Mouse (Mus musculus): ENCODE measurements around the gene Qsox2. TPM values are rescaled to one million over a fixed set of nuclear protein-coding genes. Genes with fewer than 3 reads are reported as not detected.

Qsox2 gene
- 4.3 and 4.5 TPM in 2 replicates for polyA plus RNA-seq (2015; fragmentation: Nextera tagmentation; extraction: Ambion mirVana)

- Histone ChIP-seq H3K4me2 (ENCODE audit: low read depth, low read length) (peak within 1 kb of the TSS; percentile 91), H3K36me3 (ENCODE audit: control insufficient read depth, insufficient read depth) (no peaks in the 10 kb centered on the region), H3K4me1 (ENCODE audit: control insufficient read depth, low read depth, low read length) (peaks cover 13% of the 10 kb centered on the region), H3K9me3 (replicated peaks; ENCODE audit: control insufficient read depth, low read length) (no peaks in the 10 kb centered on the region), H3K27me3 (ENCODE audit: control insufficient read depth, insufficient read depth, low read depth, low read length) (no peaks in the 10 kb centered on the region), H3K4me3 (ENCODE audit: low read depth, low read length) (peak within 1 kb of the TSS; percentile 92), H3K27ac (ENCODE audit: low read length) (peak within 1 kb of the TSS; percentile 54), H3K9ac (ENCODE audit: low read depth, low read length) (peak within 1 kb of the TSS; percentile 89)
- under 1% methylated on average over 35 of the region's 36 CpGs for WGBS (ENCODE audit: insufficient replicate concordance)
- peak; percentile 88 for ATAC-seq (ENCODE audit: low read depth)
Measured at GRCm38 (mm10) chr2:26237290-26237782, at the start of gene Qsox2. Qsox2 (minus strand) TSS chr2:26237525.

- no peak overlapping the region for H3K27ac ChIP-seq (ENCODE audit: low read length)
- 62% methylated on average over 7 of the region's 7 CpGs for WGBS (ENCODE audit: insufficient replicate concordance)
Measured at GRCm38 (mm10) chr2:26286391-26286790, 49.1 kb upstream of the Qsox2 start.

GRCm38 (mm10) chr2:26285804-26286203 is 48.5 kb upstream of the Qsox2 start:
- no peak overlapping the region for H3K4me2 ChIP-seq (ENCODE audit: low read depth, low read length)
- no peak for ATAC-seq (ENCODE audit: low read depth)
- no peaks in the 10 kb centered on the region for H3K9me3 ChIP-seq (replicated peaks; ENCODE audit: control insufficient read depth, low read length)
- no peak overlapping the region for H3K9ac ChIP-seq (ENCODE audit: low read depth, low read length)
- H3K4me1 ChIP-seq (ENCODE audit: control insufficient read depth, low read depth, low read length), result no peaks in the 10 kb centered on the region
- H3K27me3 ChIP-seq (ENCODE audit: control insufficient read depth, insufficient read depth, low read depth, low read length), result no peaks in the 10 kb centered on the region
- H3K4me3 ChIP-seq (ENCODE audit: low read depth, low read length), result no peak overlapping the region
- no peaks in the 10 kb centered on the region for H3K36me3 ChIP-seq (ENCODE audit: control insufficient read depth, insufficient read depth)
- no peak overlapping the region for H3K27ac ChIP-seq (ENCODE audit: low read length)
- WGBS (ENCODE audit: insufficient replicate concordance), result 64% methylated on average over 7 of the region's 7 CpGs

More at GRCm38 (mm10) chr2:26286391-26286790, 49.1 kb upstream of the Qsox2 start:
- H3K9ac ChIP-seq (ENCODE audit: low read depth, low read length), result no peak overlapping the region
- no peaks in the 10 kb centered on the region for H3K27me3 ChIP-seq (ENCODE audit: control insufficient read depth, insufficient read depth, low read depth, low read length)
- no peaks in the 10 kb centered on the region for H3K36me3 ChIP-seq (ENCODE audit: control insufficient read depth, insufficient read depth)
- ATAC-seq (ENCODE audit: low read depth), result no peak
- no peaks in the 10 kb centered on the region for H3K9me3 ChIP-seq (replicated peaks; ENCODE audit: control insufficient read depth, low read length)
- H3K4me2 ChIP-seq (ENCODE audit: low read depth, low read length), result no peak overlapping the region
- H3K4me1 ChIP-seq (ENCODE audit: control insufficient read depth, low read depth, low read length), result no peaks in the 10 kb centered on the region
- H3K4me3 ChIP-seq (ENCODE audit: low read depth, low read length), result no peak overlapping the region

GRCm38 (mm10) chr2:26280594-26280993 is 43.3 kb upstream of the Qsox2 start:
- no peak overlapping the region for H3K4me2 ChIP-seq (ENCODE audit: low read depth, low read length)
- no peaks in the 10 kb centered on the region for H3K4me1 ChIP-seq (ENCODE audit: control insufficient read depth, low read depth, low read length)
- ATAC-seq (ENCODE audit: low read depth), result no peak
- H3K27me3 ChIP-seq (ENCODE audit: control insufficient read depth, insufficient read depth, low read depth, low read length), result no peaks in the 10 kb centered on the region
- H3K9me3 ChIP-seq (replicated peaks; ENCODE audit: control insufficient read depth, low read length), result no peaks in the 10 kb centered on the region
- no peak overlapping the region for H3K9ac ChIP-seq (ENCODE audit: low read depth, low read length)
- WGBS (ENCODE audit: insufficient replicate concordance), result 72% methylated on average over 11 of the region's 11 CpGs
- H3K36me3 ChIP-seq (ENCODE audit: control insufficient read depth, insufficient read depth), result no peaks in the 10 kb centered on the region
- no peak overlapping the region for H3K4me3 ChIP-seq (ENCODE audit: low read depth, low read length)
- no peak overlapping the region for H3K27ac ChIP-seq (ENCODE audit: low read length)

GRCm38 (mm10) chr2:26279712-26280111 is 42.4 kb upstream of the Qsox2 start:
- WGBS (ENCODE audit: insufficient replicate concordance), result 58% methylated on average over 3 of the region's 3 CpGs
- Histone ChIP-seq H3K4me1 (ENCODE audit: control insufficient read depth, low read depth, low read length) (no peaks in the 10 kb centered on the region), H3K9ac (ENCODE audit: low read depth, low read length) (no peak overlapping the region), H3K36me3 (ENCODE audit: control insufficient read depth, insufficient read depth) (no peaks in the 10 kb centered on the region), H3K4me2 (ENCODE audit: low read depth, low read length) (no peak overlapping the region), H3K9me3 (replicated peaks; ENCODE audit: control insufficient read depth, low read length) (no peaks in the 10 kb centered on the region), H3K27ac (ENCODE audit: low read length) (no peak overlapping the region), H3K27me3 (ENCODE audit: control insufficient read depth, insufficient read depth, low read depth, low read length) (no peaks in the 10 kb centered on the region), H3K4me3 (ENCODE audit: low read depth, low read length) (no peak overlapping the region)
- no peak for ATAC-seq (ENCODE audit: low read depth)

GRCm38 (mm10) chr2:26273611-26274010 is 36.3 kb upstream of the Qsox2 start:
- Histone ChIP-seq H3K9me3 (replicated peaks; ENCODE audit: control insufficient read depth, low read length) (no peaks in the 10 kb centered on the region), H3K27ac (ENCODE audit: low read length) (no peak overlapping the region), H3K27me3 (ENCODE audit: control insufficient read depth, insufficient read depth, low read depth, low read length) (no peaks in the 10 kb centered on the region), H3K9ac (ENCODE audit: low read depth, low read length) (no peak overlapping the region), H3K4me3 (ENCODE audit: low read depth, low read length) (no peak overlapping the region), H3K36me3 (ENCODE audit: control insufficient read depth, insufficient read depth) (no peaks in the 10 kb centered on the region), H3K4me1 (ENCODE audit: control insufficient read depth, low read depth, low read length) (no peaks in the 10 kb centered on the region), H3K4me2 (ENCODE audit: low read depth, low read length) (no peak overlapping the region)
- WGBS (ENCODE audit: insufficient replicate concordance), result 12% methylated on average over 7 of the region's 7 CpGs
- no peak for ATAC-seq (ENCODE audit: low read depth)

- ATAC-seq (ENCODE audit: low read depth), result no peak
- H3K4me3 ChIP-seq (ENCODE audit: low read depth, low read length), result no peak overlapping the region
- no peaks in the 10 kb centered on the region for H3K36me3 ChIP-seq (ENCODE audit: control insufficient read depth, insufficient read depth)
- no peaks in the 10 kb centered on the region for H3K9me3 ChIP-seq (replicated peaks; ENCODE audit: control insufficient read depth, low read length)
- no peak overlapping the region for H3K27ac ChIP-seq (ENCODE audit: low read length)
- H3K27me3 ChIP-seq (ENCODE audit: control insufficient read depth, insufficient read depth, low read depth, low read length), result no peaks in the 10 kb centered on the region
- WGBS (ENCODE audit: insufficient replicate concordance), result 44% methylated on average over 3 of the region's 3 CpGs
- no peaks in the 10 kb centered on the region for H3K4me1 ChIP-seq (ENCODE audit: control insufficient read depth, low read depth, low read length)
- H3K9ac ChIP-seq (ENCODE audit: low read depth, low read length), result no peak overlapping the region
- no peak overlapping the region for H3K4me2 ChIP-seq (ENCODE audit: low read depth, low read length)
Measured at GRCm38 (mm10) chr2:26268216-26268615, 30.9 kb upstream of the Qsox2 start.

- no peaks in the 10 kb centered on the region for H3K9me3 ChIP-seq (replicated peaks; ENCODE audit: control insufficient read depth, low read length)
- no peaks in the 10 kb centered on the region for H3K36me3 ChIP-seq (ENCODE audit: control insufficient read depth, insufficient read depth)
- WGBS (ENCODE audit: insufficient replicate concordance), result 59% methylated on average over 10 of the region's 10 CpGs
- no peaks in the 10 kb centered on the region for H3K4me1 ChIP-seq (ENCODE audit: control insufficient read depth, low read depth, low read length)
- H3K27ac ChIP-seq (ENCODE audit: low read length), result no peak overlapping the region
- no peak overlapping the region for H3K9ac ChIP-seq (ENCODE audit: low read depth, low read length)
- ATAC-seq (ENCODE audit: low read depth), result no peak
- H3K27me3 ChIP-seq (ENCODE audit: control insufficient read depth, insufficient read depth, low read depth, low read length), result no peaks in the 10 kb centered on the region
- H3K4me2 ChIP-seq (ENCODE audit: low read depth, low read length), result no peak overlapping the region
- no peak overlapping the region for H3K4me3 ChIP-seq (ENCODE audit: low read depth, low read length)
Measured at GRCm38 (mm10) chr2:26266066-26266742, 28.9 kb upstream of the Qsox2 start.

- H3K27ac ChIP-seq (ENCODE audit: low read length), result no peak overlapping the region
- no peak for ATAC-seq (ENCODE audit: low read depth)
Measured at GRCm38 (mm10) chr2:26265095-26265494, 27.8 kb upstream of the Qsox2 start.

More at GRCm38 (mm10) chr2:26265095-26265494, 27.8 kb upstream of the Qsox2 start:
- WGBS (ENCODE audit: insufficient replicate concordance), result 47% methylated on average over 2 of the region's 2 CpGs
- Histone ChIP-seq H3K4me1 (ENCODE audit: control insufficient read depth, low read depth, low read length) (no peaks in the 10 kb centered on the region), H3K9ac (ENCODE audit: low read depth, low read length) (no peak overlapping the region), H3K4me2 (ENCODE audit: low read depth, low read length) (no peak overlapping the region), H3K27me3 (ENCODE audit: control insufficient read depth, insufficient read depth, low read depth, low read length) (no peaks in the 10 kb centered on the region), H3K9me3 (replicated peaks; ENCODE audit: control insufficient read depth, low read length) (no peaks in the 10 kb centered on the region), H3K4me3 (ENCODE audit: low read depth, low read length) (no peak overlapping the region), H3K36me3 (ENCODE audit: control insufficient read depth, insufficient read depth) (no peaks in the 10 kb centered on the region)
